Mouse (Mus musculus) cortical plate, adult 2 months (tissue): Measurements from ENCODE around the gene Cdc42ep1. TPM values are rescaled to one million over a fixed set of nuclear protein-coding genes. Genes with fewer than 3 reads are reported as not detected.
"Not testable (repeated sequence)": the region's sequence is repeated elsewhere in the genome, so short reads cannot be mapped to it uniquely, and the experiment has no call there.

Experiments used
- H3K27ac ChIP-seq: fragments of 200-500 bp; 2 replicates; pipeline ENCODE4 v1.5.1; 2012; ENCODE audit warnings: low read length, control low read depth, inconsistent platforms; ENCODE audit not compliant: insufficient read depth
- H3K4me1 ChIP-seq: fragments of 200-500 bp; 2 replicates; pipeline ENCODE4 v1.6.1; 2011; ENCODE audit warnings: low read length; ENCODE audit not compliant: control insufficient read depth, insufficient read depth
- H3K4me3 ChIP-seq: fragments of 200-500 bp; 2 replicates; pipeline ENCODE4 v1.5.1; 2011; ENCODE audit warnings: mild to moderate bottlenecking, low read length, control low read depth; ENCODE audit not compliant: insufficient read depth
- CTCF ChIP-seq: fragments of 200-500 bp; IDR thresholded peaks from 2 replicates; pipeline ENCODE4 v1.5.1; 2011; ENCODE audit warnings: mild to moderate bottlenecking, control low read depth, low read length; ENCODE audit not compliant: insufficient read depth; ENCODE audit errors: extremely low read depth
- POLR2A ChIP-seq: fragments of 200-500 bp; IDR thresholded peaks from 2 replicates; pipeline ENCODE4 v1.6.1; 2011; ENCODE audit warnings: mild to moderate bottlenecking, low read length, control low read depth; ENCODE audit not compliant: insufficient read depth; ENCODE audit errors: extremely low read depth
- polyA plus RNA-seq: library from polyadenylated mRNA; depleted of rRNA; stranded (reverse); fragments of >200 nt; gene quantifications from 2 replicates; pipeline ENCODE4 v1.2.3, GENCODE M21; 2012

Cdc42ep1 gene
- polyA plus RNA-seq, 1 experiment: 28.1 TPM

DNA sequence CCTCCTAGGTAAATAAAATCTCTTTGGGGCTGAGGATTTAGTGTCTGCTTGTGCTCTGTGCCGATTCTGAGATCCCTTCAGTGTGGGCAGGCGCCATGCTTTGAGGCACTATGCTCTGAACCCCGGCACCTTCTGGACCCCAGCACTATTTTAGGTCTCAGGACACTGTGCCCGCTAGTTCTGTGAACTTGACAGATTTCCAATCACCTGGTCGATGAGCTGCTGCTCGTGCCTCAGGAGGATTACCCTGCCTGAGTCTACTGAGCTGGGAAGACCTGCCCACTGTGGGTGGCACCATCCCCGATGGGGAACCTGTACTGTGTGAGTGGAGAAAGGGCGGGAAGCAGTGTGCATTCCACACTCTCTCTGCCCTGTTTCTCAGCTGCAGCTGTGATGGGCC is 32.6 kb downstream of the Cdc42ep1 start:
- H3K27ac ChIP-seq: no peak overlapping the region
- TF ChIP-seq CTCF (no peak), POLR2A (no peak)

DNA sequence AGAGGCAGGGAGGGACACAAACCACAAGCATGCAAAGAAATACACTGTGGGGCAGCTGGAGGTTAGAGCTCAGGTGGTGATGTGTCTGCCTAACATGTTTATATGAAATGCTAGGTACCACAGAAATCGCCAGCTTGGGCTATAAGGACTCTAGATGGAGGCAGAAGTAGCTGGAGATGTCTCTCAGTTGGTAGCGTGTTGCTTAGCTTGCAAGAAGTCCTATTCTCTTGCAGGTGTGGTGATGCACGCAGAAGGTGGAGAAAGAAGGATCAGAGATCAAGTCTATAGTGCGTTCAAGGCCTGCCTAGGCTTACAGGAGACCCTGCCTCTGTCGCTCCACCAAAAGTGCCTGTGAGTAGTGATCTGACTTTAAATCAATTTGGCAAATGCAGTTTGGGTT is 33.1 kb downstream of the Cdc42ep1 start:
- H3K4me1 ChIP-seq: peaks cover 3% of the 10 kb centered on the region; the same call in 1 of the 2 replicates
- TF ChIP-seq POLR2A (no peak), CTCF (no peak)
- no peak overlapping the region; the same call in 1 of the 2 replicates for H3K4me3 ChIP-seq
- H3K27ac ChIP-seq: no peak overlapping the region

More for the DNA sequence above, 32.6 kb downstream of the Cdc42ep1 start:
- no peak overlapping the region for H3K4me3 ChIP-seq
- peaks cover 3% of the 10 kb centered on the region; the same call in 1 of the 2 replicates for H3K4me1 ChIP-seq

DNA sequence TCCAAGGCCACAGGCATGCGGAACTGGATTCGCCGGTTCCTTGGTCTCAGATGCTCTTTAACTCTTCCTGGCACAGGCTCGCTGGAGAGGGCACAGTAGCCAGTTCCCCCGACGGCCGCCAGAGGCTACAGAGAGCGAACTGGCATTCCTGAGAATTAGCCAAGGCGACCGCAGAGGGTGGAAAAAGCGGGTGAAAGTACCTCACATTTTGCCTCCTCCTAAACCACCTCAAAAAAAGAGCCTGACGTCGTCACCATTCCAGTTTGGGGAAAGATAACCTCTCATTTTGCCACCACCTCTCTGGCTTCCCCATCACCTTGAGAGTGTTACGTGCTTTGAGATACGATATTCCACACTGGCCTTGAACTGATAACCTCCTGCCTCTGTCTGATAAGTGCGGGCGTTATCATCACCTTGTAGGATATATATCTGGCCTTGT is 33.9 kb downstream of the Cdc42ep1 start:
- Histone ChIP-seq H3K27ac (peak overlapping the region; percentile 82), H3K4me3 (peak overlapping the region; percentile 45), H3K4me1 (peaks cover 3% of the 10 kb centered on the region; the same call in 1 of the 2 replicates)
- TF ChIP-seq CTCF: peak; percentile 47
- TF ChIP-seq POLR2A: 0 out of 2 replicates have a peak, but pooled peaks have one; percentile 27

- Histone ChIP-seq H3K4me1 (peaks cover 1% of the 10 kb centered on the region; the same call in 1 of the 2 replicates), H3K27ac (peak within 1 kb of the TSS; percentile 93), H3K4me3 (peak within 1 kb of the TSS; percentile 45)
- TF ChIP-seq POLR2A (peak; percentile 88), CTCF (no peak)
Measured at GRCm38 (mm10) chr15:78876991-78877809, 34.8 kb downstream of the Cdc42ep1 start, which contains the start of gene Gga1. Gene Gga1 (plus strand): TSS chr15:78877190.

- H3K4me1 ChIP-seq: peaks cover 1% of the 10 kb centered on the region; the same call in 1 of the 2 replicates
- peak overlapping the region; percentile 45 for H3K4me3 ChIP-seq
- H3K27ac ChIP-seq: peak overlapping the region; percentile 48; the same call in 1 of the 2 replicates
- TF ChIP-seq CTCF (no peak), POLR2A (no peak)
Measured at GRCm38 (mm10) chr15:78877810-78878390, 35.5 kb downstream of the Cdc42ep1 start.

DNA sequence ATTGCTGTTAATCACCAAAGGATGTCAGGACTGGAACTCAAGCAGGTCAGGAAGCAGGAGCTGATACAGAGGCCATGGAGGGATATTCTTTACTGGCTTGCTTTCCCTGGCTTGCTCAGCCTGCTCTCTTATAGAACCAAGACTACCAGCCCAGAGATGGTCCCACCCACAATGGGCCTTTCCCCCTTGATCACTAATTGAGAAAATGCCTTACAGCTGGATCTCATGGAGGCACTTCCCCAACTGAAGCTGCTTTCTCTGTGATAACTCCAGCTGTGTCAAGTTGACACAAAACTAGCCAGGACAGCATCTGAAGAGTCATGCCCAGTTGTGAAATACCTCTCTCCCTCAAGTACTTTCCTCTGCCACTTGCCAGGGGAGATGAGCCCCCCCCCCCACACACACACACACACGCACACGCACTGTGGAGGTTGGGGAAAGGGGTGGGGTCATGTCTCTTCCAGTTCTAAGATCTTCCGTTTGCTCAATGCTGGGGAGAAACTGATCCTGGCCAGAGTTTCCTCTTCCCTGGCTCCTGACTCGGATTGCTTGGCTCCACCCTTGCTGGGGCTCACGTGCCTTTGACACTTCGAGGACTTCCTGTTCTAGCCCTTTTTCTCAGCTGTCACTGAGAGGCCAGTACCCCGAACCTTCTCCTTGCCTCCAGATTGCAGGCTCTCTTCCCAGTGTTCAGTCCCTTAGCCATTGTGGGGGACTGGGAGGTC is 36.5 kb downstream of the Cdc42ep1 start:
- H3K27ac ChIP-seq, H3K4me3 ChIP-seq, H3K4me1 ChIP-seq: not testable (repeated sequence)

GRCm38 (mm10) chr15:78880432-78880831 is 38.0 kb downstream of the Cdc42ep1 start:
- no peak overlapping the region for H3K4me3 ChIP-seq
- TF ChIP-seq POLR2A (no peak), CTCF (no peak)
- peaks cover 1% of the 10 kb centered on the region; the same call in 1 of the 2 replicates for H3K4me1 ChIP-seq
- no peak overlapping the region for H3K27ac ChIP-seq

DNA sequence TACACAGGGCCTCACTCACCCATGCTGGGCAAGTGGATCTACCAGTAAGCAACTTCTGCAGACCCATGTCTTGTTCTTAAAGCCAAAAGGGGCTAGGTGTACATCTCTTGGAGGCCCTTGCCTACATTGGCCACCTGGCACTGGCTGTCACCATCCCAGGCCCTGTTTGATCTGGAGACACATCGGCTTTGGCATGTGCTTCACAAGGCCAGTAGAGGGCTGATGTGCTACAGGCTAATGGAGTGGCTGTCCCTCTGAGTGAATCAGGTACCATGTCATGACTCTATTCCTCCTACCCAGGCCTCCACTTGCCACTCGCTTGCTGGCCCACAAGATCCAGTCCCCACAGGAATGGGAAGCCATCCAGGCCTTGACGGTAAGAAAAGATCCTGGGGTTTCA is 39.4 kb downstream of the Cdc42ep1 start:
- Histone ChIP-seq H3K4me1 (no peaks in the 10 kb centered on the region; the same call in 1 of the 2 replicates), H3K27ac (no peak overlapping the region), H3K4me3 (no peak overlapping the region)
- TF ChIP-seq POLR2A (no peak), CTCF (no peak)

DNA sequence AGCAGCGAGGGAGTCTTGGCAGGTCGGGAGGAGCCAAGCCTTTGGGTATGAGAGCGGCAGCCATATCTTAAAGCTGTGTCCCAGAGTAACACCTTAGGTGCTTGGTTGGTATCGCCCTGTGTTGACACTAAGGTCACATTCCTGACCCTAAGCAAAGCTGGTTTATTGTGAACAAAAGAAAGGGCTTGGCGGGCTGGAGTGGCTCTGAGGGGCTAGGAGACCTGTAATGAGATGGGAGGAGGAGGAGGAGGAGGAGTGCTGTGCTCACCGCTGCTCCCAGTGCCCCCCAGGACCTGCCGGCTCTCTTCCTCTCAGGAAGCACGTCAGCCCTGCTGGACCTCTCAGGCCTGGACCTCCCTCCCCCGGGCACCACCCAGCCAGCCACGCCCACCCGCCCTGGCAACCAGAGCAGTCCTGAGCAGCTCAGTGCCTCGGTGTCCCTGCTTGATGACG is 47.0 kb downstream of the Cdc42ep1 start:
- no peaks in the 10 kb centered on the region for H3K4me1 ChIP-seq
- no peak overlapping the region for H3K4me3 ChIP-seq
- TF ChIP-seq CTCF: no peak
- H3K27ac ChIP-seq: no peak overlapping the region
